Mouse (Mus musculus) erythroblast, embryonic 14.5 days (primary cell): ENCODE measurements around the gene Sars2. TPM values are rescaled to one million over a fixed set of nuclear protein-coding genes. Genes with fewer than 3 reads are reported as not detected.
A peak's percentile ranks its signal among the peaks of the same experiment; 100 is the strongest.

ENCODE experiments used
- H3K27me3 ChIP-seq: 2 replicates; pipeline ENCODE4 v1.6.1; 2012; ENCODE audit warnings: inconsistent platforms; ENCODE audit not compliant: control insufficient read depth
- H3K36me3 ChIP-seq: 2 replicates; pipeline ENCODE4 v1.6.1; 2012; ENCODE audit warnings: mild to moderate bottlenecking, inconsistent platforms; ENCODE audit not compliant: control insufficient read depth
- H3K4me1 ChIP-seq: 2 replicates; pipeline ENCODE4 v1.6.1; 2012; ENCODE audit warnings: inconsistent platforms; ENCODE audit not compliant: control insufficient read depth
- H3K4me3 ChIP-seq: replicated peaks from 2 replicates; pipeline ENCODE3; 2012; ENCODE audit warnings: moderate library complexity, mild to moderate bottlenecking, inconsistent platforms
- H3K9me3 ChIP-seq: 2 replicates; pipeline ENCODE4 v1.6.1; 2012; ENCODE audit warnings: low read length, inconsistent platforms, mixed read lengths; ENCODE audit not compliant: control insufficient read depth
- GATA1 ChIP-seq: IDR thresholded peaks from 2 replicates; pipeline ENCODE4 v1.6.1; 2012; ENCODE audit warnings: low read length, inconsistent platforms, mixed read lengths
- TAL1 ChIP-seq: IDR thresholded peaks from 3 replicates; pipeline ENCODE4 v1.6.1; 2012; ENCODE audit warnings: low read length, inconsistent platforms, mixed read lengths
- polyA plus RNA-seq: library from polyadenylated mRNA; stranded (reverse); fragments of >175 nt; gene quantifications from 2 replicates; pipeline ENCODE4 v1.2.3, GENCODE M21; 2012

Gene Sars2
- polyA plus RNA-seq, 1 experiment = 2.7 TPM

GRCm38 (mm10) chr7:28722079-28722478 lies 19.7 kb upstream of the Sars2 start:
- peaks cover 4% of the 10 kb centered on the region for H3K27me3 ChIP-seq
- no peak overlapping the region for H3K4me3 ChIP-seq
- no peaks in the 10 kb centered on the region for H3K36me3 ChIP-seq
- TF ChIP-seq TAL1 = no peak
- TF ChIP-seq GATA1 = no peak
- H3K4me1 ChIP-seq = no peaks in the 10 kb centered on the region
- H3K9me3 ChIP-seq = peaks cover 4% of the 10 kb centered on the region

GRCm38 (mm10) chr7:28724613-28725012 lies 17.2 kb upstream of the Sars2 start:
- Histone ChIP-seq H3K4me1 (no peaks in the 10 kb centered on the region), H3K27me3 (no peaks in the 10 kb centered on the region), H3K9me3 (peaks cover 4% of the 10 kb centered on the region), H3K4me3 (no peak overlapping the region), H3K36me3 (no peaks in the 10 kb centered on the region)
- TF ChIP-seq TAL1 = no peak
- TF ChIP-seq GATA1 = no peak

- Histone ChIP-seq H3K4me1 (no peaks in the 10 kb centered on the region), H3K4me3 (no peak overlapping the region), H3K36me3 (no peaks in the 10 kb centered on the region), H3K27me3 (peaks cover 7% of the 10 kb centered on the region), H3K9me3 (peaks cover 13% of the 10 kb centered on the region)
- TF ChIP-seq GATA1 (no peak), TAL1 (no peak)
Measured at GRCm38 (mm10) chr7:28726600-28726999, 15.2 kb upstream of the Sars2 start.

- Histone ChIP-seq H3K4me3 (no peak overlapping the region), H3K4me1 (peaks cover 9% of the 10 kb centered on the region), H3K36me3 (no peaks in the 10 kb centered on the region), H3K27me3 (peaks cover 19% of the 10 kb centered on the region), H3K9me3 (peaks cover 13% of the 10 kb centered on the region)
- TF ChIP-seq TAL1 = no peak
- TF ChIP-seq GATA1 = no peak
Measured at GRCm38 (mm10) chr7:28727649-28728340, 14.0 kb upstream of the Sars2 start.

- H3K9me3 ChIP-seq = peaks cover 8% of the 10 kb centered on the region
- peaks cover 23% of the 10 kb centered on the region for H3K27me3 ChIP-seq
- TF ChIP-seq TAL1 (no peak), GATA1 (no peak)
- peak overlapping the region; percentile 58 for H3K4me3 ChIP-seq
- peaks cover 20% of the 10 kb centered on the region for H3K4me1 ChIP-seq
- peaks cover 6% of the 10 kb centered on the region for H3K36me3 ChIP-seq
Measured at GRCm38 (mm10) chr7:28732341-28733142, 9.2 kb upstream of the Sars2 start.

- TF ChIP-seq TAL1 = no peak
- no peak for TF ChIP-seq GATA1
- Histone ChIP-seq H3K27me3 (peaks cover 23% of the 10 kb centered on the region), H3K4me3 (peak overlapping the region; percentile 58), H3K9me3 (peaks cover 8% of the 10 kb centered on the region), H3K4me1 (peaks cover 20% of the 10 kb centered on the region), H3K36me3 (peaks cover 10% of the 10 kb centered on the region)
Measured at GRCm38 (mm10) chr7:28733211-28733610, 8.6 kb upstream of the Sars2 start.

- H3K9me3 ChIP-seq = peaks cover 8% of the 10 kb centered on the region
- no peak overlapping the region for H3K4me3 ChIP-seq
- H3K36me3 ChIP-seq = peaks cover 32% of the 10 kb centered on the region
- peaks cover 29% of the 10 kb centered on the region for H3K4me1 ChIP-seq
- TF ChIP-seq TAL1 (no peak), GATA1 (no peak)
- H3K27me3 ChIP-seq = peaks cover 22% of the 10 kb centered on the region
Measured at GRCm38 (mm10) chr7:28735701-28736100, 6.1 kb upstream of the Sars2 start.

- H3K4me3 ChIP-seq = no peak overlapping the region
- no peaks in the 10 kb centered on the region for H3K9me3 ChIP-seq
- TF ChIP-seq TAL1 (no peak), GATA1 (no peak)
- H3K4me1 ChIP-seq = peaks cover 32% of the 10 kb centered on the region
- H3K27me3 ChIP-seq = no peaks in the 10 kb centered on the region
- H3K36me3 ChIP-seq = peaks cover 41% of the 10 kb centered on the region
Measured at GRCm38 (mm10) chr7:28739829-28740228, 2.0 kb upstream of the Sars2 start.

GRCm38 (mm10) chr7:28740949-28741348 lies 843 bp upstream of the Sars2 start:
- Histone ChIP-seq H3K27me3 (no peaks in the 10 kb centered on the region), H3K4me3 (peak overlapping the region; percentile 89), H3K36me3 (peaks cover 48% of the 10 kb centered on the region), H3K4me1 (peaks cover 32% of the 10 kb centered on the region), H3K9me3 (no peaks in the 10 kb centered on the region)
- TF ChIP-seq GATA1 (no peak), TAL1 (no peak)
